Mouse (Mus musculus): ENCODE measurements around the gene Cd40. TPM values are rescaled to one million over a fixed set of nuclear protein-coding genes. Genes with fewer than 3 reads are reported as not detected.
A peak's percentile ranks its signal among the peaks of the same experiment; 100 is the strongest.

The Cd40 gene
- polyA plus RNA-seq, 1 experiment from 2014 or later = 22.1 TPM

DNA sequence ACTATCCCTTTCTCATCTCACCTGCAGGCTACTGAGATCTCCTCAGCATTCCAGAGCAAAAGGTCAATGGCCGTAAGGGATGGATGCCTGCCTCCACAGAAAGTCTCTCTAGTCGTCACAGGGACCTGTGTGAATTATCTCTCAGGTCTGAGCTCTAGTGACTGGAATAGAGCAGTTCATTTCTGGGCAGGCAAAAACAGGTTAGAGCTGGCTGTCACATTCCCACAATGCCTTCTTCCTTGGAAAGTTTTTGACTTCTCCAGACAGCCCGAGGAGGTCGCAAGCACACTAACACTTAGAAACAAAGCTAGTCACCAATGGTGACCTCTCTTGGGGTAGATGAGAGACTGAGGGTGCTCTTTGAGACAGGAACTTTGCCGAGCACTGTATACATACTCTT, 13.3 kb upstream of the Cd40 start:
- WGBS = 71% methylated on average over 5 of the region's 5 CpGs
- Histone ChIP-seq H3K4me1 (ENCODE audit: insufficient read depth) (no peaks in the 10 kb centered on the region), H3K36me3 (ENCODE audit: insufficient read depth) (no peaks in the 10 kb centered on the region), H3K9me3 (ENCODE audit: low read depth, low read length) (no peaks in the 10 kb centered on the region), H3K27ac (ENCODE audit: low read depth) (no peak overlapping the region), H3K4me2 (no peak overlapping the region), H3K4me3 (ENCODE audit: low read depth, low read length) (no peak overlapping the region), H3K9ac (no peak overlapping the region), H3K27me3 (ENCODE audit: insufficient read depth, low read length) (no peaks in the 10 kb centered on the region)
- no peak for TF ChIP-seq CTCF (IDR thresholded peaks at IDR 0.05; ENCODE audit: low read depth)
- ATAC-seq (ENCODE audit: insufficient read depth) (no peak), DNase-seq (no peak)

DNA sequence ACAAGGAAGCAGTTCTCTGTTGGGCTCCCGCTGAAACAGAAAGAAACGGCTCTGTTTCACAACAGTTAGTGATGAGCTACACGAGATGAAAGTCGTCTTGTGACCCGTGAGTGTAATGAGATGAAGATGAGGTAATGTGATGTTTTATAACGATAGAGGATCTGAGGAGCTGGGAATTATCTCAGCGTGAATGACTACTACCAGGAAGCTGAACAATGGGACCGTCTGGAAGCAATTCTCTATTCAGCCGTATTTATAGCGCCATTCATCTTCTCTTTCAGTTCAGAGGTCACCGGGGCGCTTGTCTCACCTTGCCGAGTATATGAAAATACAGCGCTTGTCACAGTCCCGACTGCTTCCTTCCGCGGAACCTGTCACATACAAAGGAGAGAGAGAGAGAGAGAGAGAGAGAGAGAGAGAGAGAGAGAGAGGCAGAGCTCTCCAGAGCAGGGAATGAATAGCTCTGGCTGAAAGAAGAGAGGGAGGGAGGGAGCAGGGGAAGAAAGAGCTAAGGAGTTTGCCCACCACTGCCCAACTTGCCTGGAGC, 12.3 kb upstream of the Cd40 start:
- Histone ChIP-seq H3K9me3 (ENCODE audit: low read depth, low read length) (no peaks in the 10 kb centered on the region), H3K4me1 (ENCODE audit: insufficient read depth) (no peaks in the 10 kb centered on the region), H3K27me3 (ENCODE audit: insufficient read depth, low read length) (no peaks in the 10 kb centered on the region), H3K9ac (no peak overlapping the region), H3K4me2 (no peak overlapping the region), H3K27ac (ENCODE audit: low read depth) (no peak overlapping the region), H3K36me3 (ENCODE audit: insufficient read depth) (no peaks in the 10 kb centered on the region), H3K4me3 (ENCODE audit: low read depth, low read length) (no peak overlapping the region)
- TF ChIP-seq CTCF (IDR thresholded peaks at IDR 0.05; ENCODE audit: low read depth) = no peak
- 15% methylated on average over 17 of the region's 17 CpGs for WGBS
- DNase-seq = peak; percentile 28
- ATAC-seq (ENCODE audit: insufficient read depth) = no peak

DNA sequence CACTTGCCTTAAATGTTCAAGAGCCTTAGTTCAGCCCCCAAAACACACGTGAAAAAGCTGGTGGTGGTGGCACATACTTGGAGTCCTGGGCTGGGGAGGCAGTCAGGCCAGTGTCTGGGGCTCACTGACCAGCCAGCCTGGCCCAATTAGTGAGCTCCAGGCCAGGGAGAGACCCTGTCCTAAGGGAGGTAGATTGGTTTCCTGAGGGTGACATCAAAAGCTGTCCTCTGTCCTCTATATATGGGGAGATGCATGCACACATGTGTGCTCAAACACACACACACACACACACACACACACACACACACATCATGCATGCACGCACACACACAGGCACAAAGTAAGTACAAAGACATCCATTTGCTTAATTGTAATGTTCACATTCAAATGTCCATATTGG, 11.7 kb upstream of the Cd40 start:
- no peaks in the 10 kb centered on the region for H3K4me1 ChIP-seq (ENCODE audit: insufficient read depth)
- no peak overlapping the region for H3K27ac ChIP-seq (ENCODE audit: low read depth)
- H3K4me2 ChIP-seq = no peak overlapping the region
- H3K9ac ChIP-seq = no peak overlapping the region
- no peaks in the 10 kb centered on the region for H3K9me3 ChIP-seq (ENCODE audit: low read depth, low read length)
- no peak for TF ChIP-seq CTCF (IDR thresholded peaks at IDR 0.05; ENCODE audit: low read depth)
- no peaks in the 10 kb centered on the region for H3K27me3 ChIP-seq (ENCODE audit: insufficient read depth, low read length)
- H3K36me3 ChIP-seq (ENCODE audit: insufficient read depth) = no peaks in the 10 kb centered on the region
- WGBS = 49% methylated on average over 2 of the region's 2 CpGs
- H3K4me3 ChIP-seq (ENCODE audit: low read depth, low read length) = no peak overlapping the region
- ATAC-seq (ENCODE audit: insufficient read depth) (no peak), DNase-seq (no peak)

DNA sequence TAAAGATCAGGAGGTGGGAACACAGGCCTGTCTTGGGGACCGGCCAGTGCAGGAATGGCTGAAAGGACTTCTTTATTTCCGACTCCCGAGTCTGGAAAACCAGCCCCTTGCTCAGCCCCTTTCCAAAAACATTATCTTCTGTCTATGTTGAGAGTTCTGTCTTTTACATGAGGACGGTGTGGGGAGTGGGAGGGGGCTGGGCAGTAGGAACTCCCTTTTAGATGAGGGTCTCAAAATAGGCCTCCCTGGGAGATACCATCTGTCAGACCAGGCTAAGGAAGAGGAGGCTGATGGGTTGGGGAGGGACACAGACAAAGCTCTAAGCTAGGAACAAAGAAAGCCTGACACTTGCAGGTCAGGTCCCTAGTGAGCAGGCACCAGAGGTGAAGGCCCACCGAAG, 6.4 kb upstream of the Cd40 start:
- Histone ChIP-seq H3K9ac (no peak overlapping the region), H3K4me2 (no peak overlapping the region), H3K27ac (ENCODE audit: low read depth) (no peak overlapping the region), H3K27me3 (ENCODE audit: insufficient read depth, low read length) (no peaks in the 10 kb centered on the region), H3K36me3 (ENCODE audit: insufficient read depth) (no peaks in the 10 kb centered on the region), H3K4me3 (ENCODE audit: low read depth, low read length) (no peak overlapping the region), H3K4me1 (ENCODE audit: insufficient read depth) (no peaks in the 10 kb centered on the region), H3K9me3 (ENCODE audit: low read depth, low read length) (no peaks in the 10 kb centered on the region)
- ATAC-seq (ENCODE audit: insufficient read depth) (no peak), DNase-seq (no peak)
- WGBS = 54% methylated on average over 5 of the region's 5 CpGs
- no peak for TF ChIP-seq CTCF (IDR thresholded peaks at IDR 0.05; ENCODE audit: low read depth)

DNA sequence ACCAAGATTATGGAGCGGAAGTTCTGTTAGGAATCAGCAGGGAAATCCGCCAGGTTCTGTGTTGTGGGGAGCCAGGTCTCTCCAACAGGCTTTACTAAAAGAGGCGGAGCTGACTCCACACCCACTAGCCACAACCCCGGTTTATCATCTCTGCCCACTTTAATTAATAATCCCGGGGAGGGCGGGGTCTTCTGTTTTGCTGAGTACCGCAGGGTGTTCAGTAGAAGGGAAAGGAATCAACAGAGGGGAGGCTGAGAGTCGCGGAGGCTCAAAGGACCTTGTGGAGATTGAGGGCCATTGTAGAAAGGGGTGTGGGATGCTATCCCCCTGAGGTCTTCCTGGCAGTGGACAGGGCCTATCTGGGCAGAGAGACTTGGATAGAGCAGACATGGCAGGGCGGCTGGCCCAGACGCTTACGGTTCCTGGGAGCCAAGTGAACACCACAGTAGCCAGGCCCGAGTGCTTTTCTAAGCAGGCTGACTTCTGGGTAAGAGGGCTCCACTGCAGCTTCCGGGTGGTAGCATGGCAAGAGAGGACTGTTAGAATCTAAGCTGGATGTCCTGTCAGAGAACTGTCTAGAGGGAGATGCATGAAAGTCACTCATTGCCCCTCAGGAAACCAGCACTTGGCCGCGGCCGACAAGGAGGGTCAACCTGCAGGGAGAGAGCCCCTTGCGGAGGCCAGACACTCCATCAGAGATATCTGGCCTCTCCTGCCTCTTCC, 4.4 kb upstream of the Cd40 start:
- Histone ChIP-seq H3K36me3 (ENCODE audit: insufficient read depth) (no peaks in the 10 kb centered on the region), H3K27ac (ENCODE audit: low read depth) (no peak overlapping the region), H3K9ac (no peak overlapping the region), H3K4me1 (ENCODE audit: insufficient read depth) (no peaks in the 10 kb centered on the region), H3K4me2 (no peak overlapping the region), H3K4me3 (ENCODE audit: low read depth, low read length) (no peak overlapping the region), H3K27me3 (ENCODE audit: insufficient read depth, low read length) (no peaks in the 10 kb centered on the region), H3K9me3 (ENCODE audit: low read depth, low read length) (no peaks in the 10 kb centered on the region)
- whole genome bisulfite sequencing = 64% methylated on average over 18 of the region's 18 CpGs
- no peak for TF ChIP-seq CTCF (IDR thresholded peaks at IDR 0.05; ENCODE audit: low read depth)
- DNase-seq (no peak), ATAC-seq (ENCODE audit: insufficient read depth) (no peak)

DNA sequence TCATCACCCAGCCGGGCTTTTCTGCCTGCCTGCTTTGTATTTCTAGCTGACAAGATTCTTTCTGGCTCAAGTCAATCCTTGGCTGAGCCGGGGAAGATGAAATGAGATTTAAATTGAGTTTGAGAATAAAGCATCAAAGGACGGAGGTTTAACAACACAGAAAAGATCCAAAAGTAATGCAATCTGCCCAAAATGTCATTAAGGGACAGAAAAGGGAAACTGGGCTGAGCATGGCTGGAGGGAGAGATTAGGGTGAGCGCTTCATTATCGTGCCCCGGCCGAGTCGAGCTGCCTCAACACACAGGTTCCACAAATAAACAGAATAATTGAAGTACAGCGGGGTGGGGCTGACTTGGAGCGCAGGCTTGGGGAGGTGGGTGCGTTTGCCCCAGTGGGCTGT, 3.9 kb upstream of the Cd40 start:
- no peaks in the 10 kb centered on the region for H3K36me3 ChIP-seq (ENCODE audit: insufficient read depth)
- ATAC-seq (ENCODE audit: insufficient read depth) = no peak
- TF ChIP-seq CTCF (IDR thresholded peaks at IDR 0.05; ENCODE audit: low read depth) = no peak
- H3K27ac ChIP-seq (ENCODE audit: low read depth) = no peak overlapping the region
- no peak overlapping the region for H3K4me3 ChIP-seq (ENCODE audit: low read depth, low read length)
- no peaks in the 10 kb centered on the region for H3K9me3 ChIP-seq (ENCODE audit: low read depth, low read length)
- H3K4me1 ChIP-seq (ENCODE audit: insufficient read depth) = peaks cover 2% of the 10 kb centered on the region; the same call in 1 of the 2 replicates
- WGBS = 19% methylated on average over 11 of the region's 11 CpGs
- H3K4me2 ChIP-seq = no peak overlapping the region
- H3K27me3 ChIP-seq (ENCODE audit: insufficient read depth, low read length) = no peaks in the 10 kb centered on the region
- DNase-seq = no peak
- no peak overlapping the region for H3K9ac ChIP-seq

DNA sequence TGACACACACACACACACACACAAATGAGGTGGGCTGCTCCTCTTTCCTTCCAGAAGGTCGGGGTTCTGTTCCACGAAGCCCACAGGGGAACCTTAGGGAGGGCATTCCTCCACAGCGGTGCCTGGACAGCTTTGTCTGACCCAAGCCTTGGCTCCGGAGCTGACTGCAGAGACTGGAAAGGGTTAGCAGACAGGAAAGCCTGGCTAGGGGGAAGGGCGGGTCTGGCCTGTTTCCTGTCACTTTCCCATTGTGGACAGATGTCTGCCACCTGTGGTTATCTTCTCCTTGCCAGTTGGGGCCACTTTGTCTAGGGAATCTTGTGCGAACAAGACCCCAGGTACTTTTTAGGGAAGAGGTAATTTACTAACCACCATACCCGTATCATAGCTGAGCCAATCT, 478 bp downstream of the Cd40 start:
- H3K27ac ChIP-seq (ENCODE audit: low read depth) = no peak overlapping the region
- peak overlapping the region; percentile 40 for H3K9ac ChIP-seq
- DNase-seq (peak; percentile 69), ATAC-seq (ENCODE audit: insufficient read depth) (peak; percentile 66)
- peak overlapping the region; percentile 66 for H3K4me2 ChIP-seq
- H3K9me3 ChIP-seq (ENCODE audit: low read depth, low read length) = no peaks in the 10 kb centered on the region
- peaks cover 9% of the 10 kb centered on the region for H3K4me1 ChIP-seq (ENCODE audit: insufficient read depth)
- 5% methylated on average over 7 of the region's 7 CpGs for WGBS
- no peaks in the 10 kb centered on the region for H3K36me3 ChIP-seq (ENCODE audit: insufficient read depth)
- no peaks in the 10 kb centered on the region for H3K27me3 ChIP-seq (ENCODE audit: insufficient read depth, low read length)
- TF ChIP-seq CTCF (IDR thresholded peaks at IDR 0.05; ENCODE audit: low read depth) = no peak
- H3K4me3 ChIP-seq (ENCODE audit: low read depth, low read length) = peak overlapping the region; percentile 40

Measured in lung, embryonic 14.5 days (tissue).